Mouse (Mus musculus) thymus, adult 2 months (tissue): ENCODE measurements around the gene Gm6217.
"Not testable (repeated sequence)": the region's sequence is repeated elsewhere in the genome, so short reads cannot be mapped to it uniquely, and the experiment has no call there.

Experiments
- CTCF ChIP-seq: fragments of 200-500 bp; IDR thresholded peaks from 2 replicates; pipeline ENCODE4 v1.5.1; 2012; ENCODE audit warnings: mild to moderate bottlenecking, control low read depth, low read length, moderate library complexity, borderline replicate concordance; ENCODE audit not compliant: control insufficient read depth, poor library complexity, insufficient read depth; ENCODE audit errors: extremely low read depth
- POLR2A ChIP-seq: fragments of 200-500 bp; IDR thresholded peaks from 2 replicates; pipeline ENCODE4 v1.6.1; 2012; ENCODE audit warnings: mild to moderate bottlenecking, low read length, control low read depth, moderate library complexity; ENCODE audit not compliant: control insufficient read depth, poor library complexity, insufficient read depth; ENCODE audit errors: extremely low read depth

DNA sequence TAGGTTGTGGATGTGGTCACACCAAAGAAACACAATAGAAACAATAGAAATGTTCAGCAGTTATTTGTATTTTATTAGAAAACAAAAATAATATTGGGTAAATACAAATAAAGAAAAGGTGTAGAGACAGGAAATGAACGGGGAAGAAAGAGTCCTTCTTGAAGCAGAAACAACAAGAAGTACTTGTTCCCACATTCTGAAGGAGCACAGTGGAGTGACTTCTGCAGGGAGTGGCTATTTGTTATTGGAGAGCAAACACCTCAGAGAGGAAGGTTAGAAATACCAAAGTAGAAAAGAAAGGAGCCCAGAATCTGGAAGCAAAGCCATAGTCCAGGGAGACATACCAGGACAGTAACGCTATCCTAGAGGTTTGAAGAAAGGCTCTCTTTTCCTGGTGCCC, 11.3 kb upstream of the Gm6217 start:
- TF ChIP-seq CTCF, POLR2A: not testable (repeated sequence)
